Mouse (Mus musculus) heart, postnatal 4 days (tissue): ENCODE data around the gene Snx33. TPM values are rescaled to one million over a fixed set of nuclear protein-coding genes. Genes with fewer than 3 reads are reported as not detected.
"Not testable (repeated sequence)": the region's sequence is repeated elsewhere in the genome, so short reads cannot be mapped to it uniquely, and the experiment has no call there.

ENCODE experiments used
- DNase-seq: peaks from one replicate; pipeline ENCODE4 v3.0.0; 2021
- total RNA-seq, 2 experiments: library from RNA; stranded (reverse); gene quantifications; 2 replicates each; pipeline ENCODE4 v1.2.3; 2021

Snx33 gene
- total RNA-seq = 10 to 100 TPM; 11.7 to 13.9 TPM

- peak; percentile 97 for DNase-seq
Measured at GRCm38 (mm10) chr9:56928041-56928811, at the start of gene Snx33. Snx33 (minus strand) TSS chr9:56928371.

GRCm38 (mm10) chr9:56975199-56975598, 47.0 kb upstream of the Snx33 start:
- no peak for DNase-seq

- no peak for DNase-seq
Measured at GRCm38 (mm10) chr9:56973960-56974524, 45.9 kb upstream of the Snx33 start.

DNA sequence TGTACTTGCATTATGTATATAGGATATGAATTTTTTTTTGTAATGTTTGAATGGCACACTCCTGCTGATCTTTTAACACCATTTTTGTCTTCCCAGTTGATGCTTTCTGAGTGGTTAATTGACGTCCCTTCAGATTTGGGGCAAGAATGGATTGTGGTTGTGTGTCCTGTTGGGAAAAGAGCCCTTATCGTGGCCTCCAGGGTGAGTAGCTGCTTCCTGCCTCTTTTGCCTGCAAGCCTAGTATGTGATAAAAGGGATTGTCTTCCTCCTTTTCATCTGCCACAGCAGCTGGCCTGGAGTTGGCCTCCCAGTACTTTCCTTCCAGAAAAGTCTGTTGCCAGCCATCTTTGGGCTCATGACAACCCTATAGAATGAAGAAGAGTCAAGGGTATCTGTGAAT, 42.0 kb upstream of the Snx33 start:
- no peak for DNase-seq

- no peak for DNase-seq
Measured at GRCm38 (mm10) chr9:56961591-56961990, 33.4 kb upstream of the Snx33 start.

DNA sequence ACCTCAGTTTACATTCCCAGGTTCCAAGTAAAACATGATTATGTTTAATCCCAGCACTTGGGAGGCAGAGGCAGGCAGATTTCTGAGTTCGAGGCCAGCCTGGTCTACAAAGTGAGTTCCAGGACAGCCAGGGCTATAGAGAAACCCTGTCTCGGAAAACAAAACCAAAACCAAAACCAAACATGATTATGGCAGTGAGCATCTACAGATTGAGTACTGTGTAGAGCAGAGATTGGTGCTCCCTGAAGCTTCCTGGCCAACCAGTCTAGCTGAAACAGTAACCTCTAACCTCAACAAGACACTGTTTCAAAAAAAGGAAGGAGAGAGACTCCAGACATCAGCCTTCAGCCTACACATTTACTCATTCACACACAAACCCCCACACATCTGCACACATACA, 30.5 kb upstream of the Snx33 start:
- no peak for DNase-seq

- peak; percentile 17 for DNase-seq
Measured at GRCm38 (mm10) chr9:56956966-56957675, 28.9 kb upstream of the Snx33 start.

GRCm38 (mm10) chr9:56953562-56953961, 25.4 kb upstream of the Snx33 start:
- no peak for DNase-seq

- DNase-seq = peak; percentile 98
Measured at GRCm38 (mm10) chr9:56950414-56951400, 22.5 kb upstream of the Snx33 start, which contains the start of gene Snupn. Snupn (plus strand) TSS chr9:56950878.

DNA sequence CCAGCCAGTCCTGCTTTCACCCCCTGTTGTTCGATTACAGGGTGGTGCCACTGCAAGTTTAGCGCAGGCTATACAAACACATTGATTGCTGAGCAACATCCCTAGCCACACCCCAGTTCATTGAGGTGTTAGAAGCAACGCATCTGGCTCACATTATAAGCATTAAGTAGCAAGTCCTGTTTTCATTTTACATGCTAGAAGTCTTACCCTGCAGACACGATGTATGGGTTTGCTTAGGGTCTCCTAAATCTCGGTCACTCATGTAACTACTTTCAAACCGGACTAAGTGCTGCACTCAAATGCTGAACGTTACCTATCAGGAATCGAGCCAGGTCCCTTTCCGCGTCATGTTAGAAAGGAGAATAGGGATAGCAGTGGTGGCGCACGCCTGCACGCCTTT, 21.6 kb upstream of the Snx33 start:
- peak; percentile 7 for DNase-seq

GRCm38 (mm10) chr9:56948699-56949098, 20.5 kb upstream of the Snx33 start:
- not testable (repeated sequence) for DNase-seq

GRCm38 (mm10) chr9:56947481-56947880, 19.3 kb upstream of the Snx33 start:
- peak; percentile 61 for DNase-seq

- DNase-seq = peak; percentile 17
Measured at GRCm38 (mm10) chr9:56938374-56938773, 10.2 kb upstream of the Snx33 start.

DNA sequence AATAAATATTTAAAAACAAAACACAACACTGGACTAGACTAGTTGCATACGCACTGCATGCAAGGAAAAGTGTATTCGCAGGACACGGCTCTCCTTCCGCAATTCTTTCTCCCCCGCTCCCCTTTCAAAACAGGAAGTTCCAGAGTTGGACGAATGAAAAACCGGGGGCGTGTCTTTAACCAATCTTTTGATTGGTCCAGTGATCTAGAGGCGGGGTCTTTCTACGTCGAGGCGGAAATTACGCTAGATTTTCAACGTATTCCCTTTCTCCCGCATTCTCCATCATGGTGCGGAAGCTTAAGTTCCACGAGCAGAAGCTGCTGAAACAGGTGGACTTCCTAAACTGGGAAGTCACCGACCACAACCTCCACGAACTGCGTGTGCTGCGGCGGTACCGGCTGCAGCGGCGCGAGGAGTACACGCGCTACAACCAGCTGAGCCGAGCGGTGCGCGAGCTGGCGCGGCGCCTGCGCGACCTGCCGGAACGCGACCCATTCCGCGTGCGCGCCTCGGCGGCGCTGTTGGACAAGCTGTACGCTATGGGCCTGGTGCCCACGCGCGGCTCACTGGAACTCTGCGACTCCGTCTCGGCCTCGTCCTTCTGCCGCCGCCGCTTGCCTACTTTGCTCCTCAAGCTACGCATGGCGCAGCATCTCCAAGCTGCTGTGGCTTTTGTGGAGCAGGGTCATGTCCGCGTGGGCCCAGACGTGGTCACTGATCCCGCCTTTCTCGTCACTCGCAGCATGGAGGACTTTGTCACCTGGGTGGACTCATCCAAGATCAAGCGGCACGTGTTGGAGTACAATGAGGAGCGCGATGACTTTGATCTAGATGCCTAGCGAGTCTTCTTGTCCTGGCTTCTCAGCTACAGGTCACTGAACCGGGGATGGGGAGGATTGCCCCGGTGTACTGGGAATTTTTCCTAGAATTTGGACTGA, 9.3 kb upstream of the Snx33 start, which contains the start of gene Imp3:
Gene Imp3 (plus strand): TSS at position 253 of the 938 bp plus-strand sequence.
- DNase-seq = peak; percentile 90

DNA sequence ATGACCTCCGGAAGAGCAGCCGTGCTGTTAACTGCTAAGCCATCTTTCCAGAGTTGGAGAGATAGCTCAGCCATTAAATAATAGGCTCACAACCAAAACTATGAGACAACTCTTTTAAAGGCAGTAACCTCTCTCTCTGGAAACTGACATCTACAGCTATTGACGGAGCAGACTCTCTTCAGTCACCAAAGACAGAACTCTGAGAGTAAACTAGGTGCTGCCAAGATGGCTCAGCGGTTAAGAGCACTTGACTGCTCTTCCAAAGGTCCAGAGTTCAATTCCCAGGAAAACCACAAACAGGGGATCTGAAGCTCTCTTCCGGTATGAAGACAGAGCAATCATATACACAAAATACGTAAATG, 8.7 kb upstream of the Snx33 start:
- no peak for DNase-seq

GRCm38 (mm10) chr9:56930556-56930955, 2.4 kb upstream of the Snx33 start:
- DNase-seq = no peak

- DNase-seq = no peak
Measured at GRCm38 (mm10) chr9:56929496-56929895, 1.3 kb upstream of the Snx33 start.

- DNase-seq = peak; percentile 52
Measured at GRCm38 (mm10) chr9:56927191-56928012, 769 bp downstream of the Snx33 start.

GRCm38 (mm10) chr9:56926387-56926786, 1.8 kb downstream of the Snx33 start:
- no peak for DNase-seq

DNA sequence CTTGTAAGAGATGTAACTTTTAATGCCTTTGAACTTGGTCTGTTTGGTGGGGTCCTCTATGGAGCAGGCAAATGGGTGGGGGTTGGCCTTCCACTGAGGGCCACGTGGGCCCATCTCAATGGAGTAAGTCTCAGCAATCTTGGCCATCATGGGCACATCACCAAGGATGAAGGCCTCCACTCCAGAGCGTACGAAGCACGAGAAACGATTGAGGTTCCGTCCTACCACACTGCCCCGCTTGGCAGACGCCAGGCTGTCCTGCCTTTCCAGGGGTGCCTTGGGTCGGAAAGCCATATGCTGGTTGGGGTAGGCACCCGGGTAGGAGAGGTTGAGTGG, 2.2 kb downstream of the Snx33 start:
- DNase-seq = no peak
